Mouse (Mus musculus): Measurements from ENCODE around the gene Ipo13. TPM values are rescaled to one million over a fixed set of nuclear protein-coding genes. Genes with fewer than 3 reads are reported as not detected.
A peak's percentile ranks its signal among the peaks of the same experiment; 100 is the strongest.

The Ipo13 gene
- polyA plus RNA-seq, 2 experiments from 2014 or later = 13.7 to 15.6 TPM

- no peak for ATAC-seq
Measured at GRCm38 (mm10) chr4:117913421-117913820, 1.4 kb downstream of the Ipo13 start.

DNA sequence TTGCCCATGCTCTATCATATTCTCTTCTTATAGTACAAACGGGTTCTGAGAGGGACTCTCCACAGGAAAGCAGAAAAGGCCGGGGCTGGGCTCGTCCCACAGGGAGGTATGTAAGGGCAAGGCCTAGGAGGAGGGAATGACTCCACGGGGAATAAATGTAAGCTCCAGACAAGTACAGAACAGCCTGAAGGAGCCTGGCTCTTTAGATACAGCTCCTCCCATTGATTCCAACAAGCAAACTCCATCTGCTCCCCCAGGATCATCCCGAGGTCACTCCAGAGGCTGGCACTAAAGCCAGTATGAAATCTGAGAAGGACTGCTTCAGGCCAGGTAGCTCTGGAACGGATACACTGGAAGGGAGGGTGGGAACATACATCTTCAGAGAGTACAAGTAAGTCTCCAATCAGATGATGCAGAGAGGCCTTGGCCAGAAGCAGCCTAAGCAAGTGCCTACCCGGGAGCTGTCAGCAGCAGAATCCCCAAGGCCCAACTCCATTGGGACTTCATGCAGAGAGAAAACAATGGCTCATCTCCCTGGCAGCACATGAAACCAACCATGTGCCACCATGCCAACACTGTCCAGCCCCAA lies 2.0 kb downstream of the Ipo13 start:
- no peak for ATAC-seq

DNA sequence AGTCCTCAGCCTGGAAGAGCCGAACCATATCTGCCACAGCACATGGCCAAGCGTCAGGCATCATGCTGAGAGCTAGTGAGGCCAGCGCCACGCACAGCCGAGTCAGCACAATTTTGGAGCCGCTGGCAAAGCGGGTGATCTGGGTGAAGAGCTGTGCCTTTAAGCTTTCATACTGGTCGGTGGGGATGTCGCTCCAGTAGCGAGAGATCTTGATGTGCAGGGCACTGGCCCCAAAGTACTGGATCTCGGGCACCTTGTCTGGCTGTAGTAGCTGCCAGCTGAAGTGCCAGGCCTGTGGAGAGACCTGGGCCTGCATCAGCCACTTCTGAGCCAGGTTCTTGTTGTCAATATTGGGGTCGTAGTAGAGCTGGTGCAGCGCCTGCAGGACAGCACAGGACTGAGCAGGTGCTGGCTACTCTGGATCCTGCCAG lies 2.7 kb downstream of the Ipo13 start:
- ATAC-seq = no peak

DNA sequence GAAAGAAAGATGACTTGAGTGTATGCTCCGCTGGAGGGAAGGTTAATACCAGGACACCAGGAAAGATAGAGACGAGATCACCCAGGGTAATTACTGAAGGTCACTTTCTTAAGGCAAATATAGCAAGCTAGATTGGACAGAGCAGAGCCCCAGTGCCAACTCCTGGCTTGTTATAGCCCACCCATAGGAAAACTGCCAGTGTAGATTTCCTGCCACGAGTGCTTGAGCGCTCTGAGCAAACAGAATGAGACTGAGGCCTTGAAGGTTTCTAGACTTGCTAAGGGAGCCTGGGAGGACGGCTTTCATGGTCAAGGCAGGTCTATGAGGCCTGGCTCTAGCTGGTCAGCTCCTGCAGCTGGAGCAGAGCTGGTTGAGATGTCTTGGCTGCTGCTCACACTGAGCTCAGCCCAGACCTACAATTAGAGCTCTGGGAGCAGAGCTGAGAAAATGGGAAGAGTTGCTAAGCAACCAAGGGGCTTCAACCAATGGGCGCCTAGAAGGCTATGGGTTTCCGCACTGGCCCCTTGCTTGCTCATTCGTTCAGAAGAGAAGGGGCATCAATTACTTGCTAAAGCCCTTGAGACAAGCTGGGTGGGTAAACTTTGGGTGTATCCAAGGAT lies 5.9 kb downstream of the Ipo13 start:
- no peak for ATAC-seq

- ATAC-seq = no peak
Measured at GRCm38 (mm10) chr4:117906196-117906595, 8.6 kb downstream of the Ipo13 start.

DNA sequence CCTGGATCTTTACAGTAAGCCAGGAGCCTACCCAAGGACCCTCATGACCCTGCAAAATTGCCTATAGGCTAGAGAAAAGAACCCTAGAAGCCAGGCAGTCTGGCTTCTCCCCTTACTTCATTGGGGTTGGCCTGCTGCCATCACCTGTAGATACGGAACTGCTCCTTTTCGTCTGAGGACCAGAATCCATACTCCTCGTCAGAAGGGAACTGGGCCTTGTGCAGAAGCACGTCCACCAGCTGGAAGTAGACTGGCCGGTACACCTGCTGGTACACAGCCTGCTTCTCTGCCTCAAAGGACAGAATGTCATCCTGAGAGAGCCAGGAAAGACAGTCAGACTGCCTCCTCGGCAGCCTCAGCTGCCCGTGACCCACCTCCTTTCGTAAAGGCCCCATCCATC lies 10.0 kb downstream of the Ipo13 start:
- ATAC-seq = no peak

GRCm38 (mm10) chr4:117904094-117904493 lies 10.7 kb downstream of the Ipo13 start:
- ATAC-seq = no peak

DNA sequence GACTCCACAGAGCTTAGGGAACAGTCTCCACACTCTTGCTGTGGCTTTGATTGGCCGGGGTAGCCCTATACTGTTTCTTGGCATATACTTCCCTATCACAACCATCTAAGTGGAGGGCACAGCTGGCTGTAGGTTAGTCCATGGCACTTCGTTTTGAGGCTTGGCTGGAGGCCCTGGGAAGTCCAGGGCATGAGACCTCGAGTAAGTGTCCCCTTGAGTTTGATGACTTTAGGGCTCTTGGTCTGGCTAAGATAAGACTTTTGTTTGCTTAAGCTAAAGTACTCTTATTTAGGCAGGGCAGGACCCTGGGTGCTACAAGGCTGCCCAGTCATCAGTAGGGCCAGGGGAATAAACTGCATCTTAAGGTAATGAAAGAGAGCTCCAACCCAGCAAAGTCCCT lies 16.7 kb downstream of the Ipo13 start:
- ATAC-seq = no peak

DNA sequence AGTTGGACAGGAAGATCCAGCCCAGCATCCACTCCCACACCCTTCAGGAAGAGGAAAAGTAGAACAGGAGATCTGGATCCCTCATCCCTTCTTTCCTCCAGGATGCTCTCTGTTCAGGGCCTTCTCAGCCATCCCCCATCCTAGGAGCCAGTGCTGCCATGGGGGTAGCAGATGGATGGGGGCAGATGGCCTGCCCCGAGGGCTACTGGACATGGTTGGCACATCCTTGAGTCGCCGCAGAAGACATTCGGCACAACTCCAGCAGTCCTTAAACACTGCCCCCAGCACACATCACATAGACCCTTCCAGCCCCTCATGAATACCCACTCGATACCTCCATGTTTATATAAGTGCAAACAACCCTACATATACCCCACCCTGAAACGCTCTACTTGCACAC lies 18.8 kb downstream of the Ipo13 start:
- ATAC-seq = no peak

DNA sequence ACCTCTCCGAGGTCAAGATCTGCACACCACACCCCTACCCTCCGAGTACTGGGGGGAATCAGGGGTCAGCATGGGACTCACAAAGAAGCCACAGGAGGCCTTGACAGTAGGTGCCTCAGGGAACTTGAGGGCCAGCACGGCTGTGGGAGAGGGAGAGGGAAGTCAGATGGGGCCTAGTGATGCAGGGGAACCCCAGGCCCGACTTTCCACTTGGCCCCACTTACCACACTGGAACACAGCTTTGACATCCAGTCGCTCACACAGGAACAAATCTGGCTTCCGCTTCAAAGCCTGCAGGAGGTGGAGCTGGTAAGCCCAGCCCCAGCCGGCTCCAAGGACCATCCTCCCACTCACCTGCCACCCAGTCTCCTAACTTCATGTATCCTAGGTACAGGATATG lies 19.5 kb downstream of the Ipo13 start:
- ATAC-seq = no peak

DNA sequence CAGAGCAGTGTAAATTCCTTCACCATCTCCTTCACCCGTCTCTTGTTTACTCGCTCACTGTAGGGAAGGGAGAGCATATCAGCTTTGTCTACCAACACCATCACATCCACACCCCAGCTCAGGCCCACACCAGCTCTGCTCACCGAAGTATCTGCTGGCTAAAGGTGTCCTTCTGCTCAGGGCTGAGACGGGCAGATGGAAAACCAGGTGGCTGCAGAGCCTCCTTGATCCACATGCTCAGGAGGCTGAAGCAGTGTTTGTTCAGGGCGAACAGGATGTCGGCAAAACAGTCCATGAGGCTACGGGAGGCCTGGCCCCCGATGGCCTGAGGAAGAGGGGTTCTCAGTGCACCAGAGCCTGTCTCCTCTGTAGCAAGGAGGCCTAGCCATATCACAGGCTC lies 20.2 kb downstream of the Ipo13 start:
- ATAC-seq = no peak

DNA sequence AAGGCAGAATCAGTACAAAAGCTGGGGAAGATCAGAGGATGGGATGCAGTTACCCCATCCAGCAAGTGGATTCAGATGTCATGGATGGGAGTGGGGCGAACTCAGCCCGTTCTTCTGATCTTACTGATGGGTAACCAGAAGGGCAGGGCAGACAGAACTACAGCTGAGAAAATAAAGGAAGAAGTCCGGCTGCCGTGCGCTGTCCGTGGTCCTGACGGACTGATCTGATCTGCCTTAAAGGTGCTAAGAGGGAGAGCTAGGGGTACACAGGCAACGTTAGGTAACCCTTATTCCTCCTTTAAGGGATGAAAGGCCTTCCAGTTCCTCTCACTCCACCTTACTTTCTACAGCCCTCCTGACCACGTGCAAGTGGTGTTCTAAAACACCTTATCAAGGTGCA lies 21.4 kb downstream of the Ipo13 start:
- no peak for ATAC-seq

GRCm38 (mm10) chr4:117891738-117892161 lies 23.0 kb downstream of the Ipo13 start, which contains the start of gene Dph2:
TSS of gene Dph2 (minus strand) at chr4:117892032.
- peak; percentile 89 for ATAC-seq

DNA sequence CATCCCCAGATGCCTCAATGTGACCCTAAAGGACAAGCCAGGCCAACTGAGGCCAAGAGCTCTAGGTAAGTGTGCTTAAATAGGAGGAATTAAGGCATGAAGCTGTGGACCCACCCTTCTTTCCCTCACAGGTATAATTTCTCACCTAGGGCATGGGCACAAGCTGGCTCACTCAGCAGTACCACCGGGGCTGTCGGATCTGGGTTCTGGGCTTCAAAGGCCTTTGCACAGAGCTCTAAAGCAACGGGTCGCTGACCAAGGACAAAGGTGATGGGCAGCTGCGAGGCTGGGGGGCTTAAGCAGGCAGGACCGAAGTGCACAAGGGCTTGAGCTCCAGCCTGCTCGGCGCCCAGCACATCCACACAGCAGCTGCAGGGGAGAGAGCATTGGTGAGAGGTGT lies 24.0 kb downstream of the Ipo13 start:
- ATAC-seq = no peak

DNA sequence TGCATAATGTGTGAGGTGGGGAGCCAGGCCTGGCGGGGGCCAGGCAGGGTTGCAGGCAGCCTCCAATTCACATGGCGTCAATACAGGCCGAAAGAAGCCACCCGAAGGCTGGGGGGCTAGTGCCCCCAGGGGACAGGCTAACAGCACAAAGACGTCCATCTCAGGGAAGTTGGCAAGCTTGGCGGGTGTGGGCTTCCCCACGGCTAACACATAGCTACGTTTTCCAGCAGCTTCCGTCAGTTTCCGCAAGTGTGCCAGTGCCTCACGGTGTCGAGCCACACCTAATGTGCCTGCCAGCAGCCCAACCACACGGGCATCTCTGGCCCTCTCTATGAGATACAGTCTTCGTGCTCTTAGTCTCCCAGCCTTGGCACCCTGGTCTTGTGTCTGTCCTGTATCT lies 24.8 kb downstream of the Ipo13 start:
- no peak for ATAC-seq

GRCm38 (mm10) chr4:117889471-117889870 lies 25.3 kb downstream of the Ipo13 start:
- ATAC-seq = no peak

DNA sequence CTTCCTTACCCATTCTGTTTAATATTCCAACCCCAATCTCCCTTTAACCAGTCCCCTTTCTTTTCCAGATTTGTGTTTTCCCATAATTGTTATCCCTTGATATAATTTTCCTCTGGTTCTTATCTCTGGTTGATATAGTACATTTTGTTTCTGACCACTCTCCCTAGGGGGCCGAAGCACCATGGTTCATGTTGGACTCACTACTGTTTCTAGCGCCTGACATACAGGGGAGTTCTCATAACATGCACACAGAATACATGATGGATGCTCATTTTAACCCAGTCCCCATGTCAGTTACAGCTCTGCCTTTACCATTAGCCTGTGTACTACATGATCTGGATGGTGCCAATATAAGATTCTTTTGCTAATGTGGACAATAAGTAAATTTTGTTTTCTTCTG lies 26.9 kb downstream of the Ipo13 start:
- ATAC-seq = no peak

DNA sequence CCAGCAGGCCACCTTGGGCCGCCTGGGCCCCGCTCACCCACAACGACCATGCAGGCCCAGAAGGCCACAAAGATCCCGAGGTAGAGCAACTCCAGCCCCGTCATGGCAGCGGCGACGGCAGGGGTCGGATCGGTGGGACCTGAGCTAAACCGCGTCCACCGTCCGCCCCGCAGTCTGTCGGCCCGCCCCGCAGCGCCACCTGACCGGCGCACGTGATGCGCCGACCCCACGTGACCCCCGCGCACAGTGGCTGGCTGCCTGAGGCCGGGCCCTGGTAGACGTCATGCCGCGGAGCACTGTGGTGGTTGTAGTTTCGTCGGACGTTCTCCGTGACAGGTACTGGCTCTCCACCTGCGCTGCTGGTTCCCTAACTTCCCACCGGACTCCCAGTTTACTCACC lies 27.7 kb downstream of the Ipo13 start, which contains the start of gene Atp6v0b:
TSS of gene Atp6v0b (minus strand) at position 201 of the 400 bp plus-strand sequence.
- peak; percentile 88 for ATAC-seq

DNA sequence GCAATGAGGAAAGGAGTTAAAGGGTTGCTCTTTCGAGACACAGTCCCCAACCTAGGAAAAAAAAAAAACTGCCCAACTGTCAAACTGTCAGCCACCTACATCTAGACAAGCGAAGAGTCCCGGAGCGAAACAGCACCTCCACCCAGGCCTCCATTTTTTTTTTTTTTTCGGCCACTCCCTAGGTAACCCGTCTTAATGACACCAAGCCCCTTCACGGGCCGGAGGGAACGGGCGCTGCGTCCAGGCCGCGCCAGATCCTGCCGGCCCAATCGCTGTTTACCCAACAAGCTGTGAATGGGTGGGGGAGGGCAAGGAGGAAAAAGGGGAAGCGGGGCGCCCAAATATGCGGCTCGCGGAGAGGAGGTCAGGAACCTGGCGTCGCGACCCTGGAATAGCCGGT lies 28.2 kb downstream of the Ipo13 start:
- ATAC-seq = no peak

- no peak for ATAC-seq
Measured at GRCm38 (mm10) chr4:117885994-117886393, 28.8 kb downstream of the Ipo13 start.

DNA sequence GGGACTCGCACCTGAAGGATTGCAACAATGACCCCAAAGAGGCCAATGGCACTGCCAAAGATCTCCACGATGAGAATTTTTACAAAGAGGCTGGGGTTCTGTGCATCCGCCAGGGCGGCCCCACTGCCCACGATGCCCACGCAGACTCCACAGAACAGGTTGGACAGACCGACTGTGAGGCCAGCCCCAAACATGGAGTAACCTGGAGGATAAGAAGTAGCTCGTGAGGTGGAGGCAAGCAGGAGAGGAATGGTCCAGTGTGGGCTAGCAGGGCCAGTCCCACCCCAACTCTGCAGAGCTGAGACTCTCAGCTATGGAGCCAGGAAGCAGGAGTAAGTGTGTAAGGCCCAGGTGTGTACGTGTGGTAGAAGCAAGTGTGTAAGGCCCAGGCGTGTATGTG lies 29.7 kb downstream of the Ipo13 start:
- ATAC-seq = no peak

GRCm38 (mm10) chr4:117884146-117884545 lies 30.7 kb downstream of the Ipo13 start:
- no peak for ATAC-seq

DNA sequence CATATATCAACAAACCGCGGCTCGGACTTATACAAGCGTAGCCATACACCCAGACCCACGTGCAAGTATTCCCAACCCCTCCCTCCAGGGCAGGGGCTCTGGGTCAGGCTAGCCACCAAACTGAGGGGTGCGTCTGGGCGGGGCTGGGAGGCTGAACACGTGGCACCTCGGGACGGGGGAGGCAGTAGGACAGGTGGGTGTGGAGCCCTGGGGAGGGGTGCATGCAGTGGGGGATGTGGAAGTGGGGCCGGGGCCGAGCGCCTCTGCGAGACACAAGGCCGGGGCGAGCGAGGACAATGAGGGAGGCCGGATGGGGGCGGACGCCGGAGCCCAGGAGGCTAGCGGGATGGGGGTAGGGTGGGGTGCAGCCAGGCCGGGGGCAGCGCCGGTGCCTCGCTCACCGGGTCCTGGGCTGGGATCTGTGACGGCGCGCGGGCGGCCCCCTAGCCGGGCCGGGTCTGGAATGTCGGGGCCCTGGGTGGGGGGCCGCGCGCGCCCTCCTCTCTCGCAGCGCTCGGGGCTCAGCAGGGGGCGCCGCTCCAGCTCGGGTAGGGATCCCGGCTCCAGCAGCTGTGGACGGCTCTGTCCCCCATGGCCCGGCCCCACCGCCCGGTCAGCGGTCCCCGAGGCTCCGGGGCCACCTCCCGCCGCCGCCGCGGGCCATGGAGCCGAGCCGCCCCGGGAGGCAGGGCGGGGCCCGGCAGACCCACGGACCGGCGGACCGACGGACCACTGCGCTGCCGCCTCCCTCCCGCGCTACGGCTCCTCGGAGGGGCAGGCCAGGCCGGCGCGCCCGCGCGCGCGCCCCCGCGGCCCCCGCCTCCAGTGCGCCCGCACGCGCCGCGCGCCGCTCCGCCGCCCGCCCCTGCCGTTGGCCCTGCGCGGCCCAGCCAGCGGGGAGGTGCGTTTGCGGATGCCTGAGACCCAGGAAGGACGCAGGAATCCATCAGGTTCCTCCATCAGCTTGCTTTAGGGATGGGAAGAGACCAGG lies 31.8 kb downstream of the Ipo13 start, which contains the start of gene B4galt2:
TSS of gene B4galt2 (minus strand) at position 787 of the 991 bp plus-strand sequence.
- no peak for ATAC-seq
